Mouse (Mus musculus): ENCODE measurements around the gene Lrrc71. TPM values are rescaled to one million over a fixed set of nuclear protein-coding genes. Genes with fewer than 3 reads are reported as not detected.

The Lrrc71 gene
- polyA plus RNA-seq, 1 experiment, result 0.01 TPM

GRCm38 (mm10) chr3:87779086-87779485 is 30.7 kb upstream of the Lrrc71 start:
- no peaks in the 10 kb centered on the region for H3K36me3 ChIP-seq (ENCODE audit: control insufficient read depth, insufficient read depth)
- no peak overlapping the region for H3K4me2 ChIP-seq (ENCODE audit: low read depth)
- TF ChIP-seq CEBPB (IDR thresholded peaks at IDR 0.05; ENCODE audit: insufficient read depth, poor library complexity, severe bottlenecking), result no peak
- TF ChIP-seq TCF3 (IDR thresholded peaks at IDR 0.05; ENCODE audit: insufficient read length, low read depth), result no peak
- TF ChIP-seq TCF12 (IDR thresholded peaks at IDR 0.05; ENCODE audit: insufficient read depth, poor library complexity, severe bottlenecking), result no peak
- TF ChIP-seq POLR2A (IDR thresholded peaks at IDR 0.05; ENCODE audit: insufficient read length, low read depth), result no peak
- no peak for TF ChIP-seq MYOD1 (IDR thresholded peaks at IDR 0.05; ENCODE audit: control insufficient read depth in 1 of 3, insufficient read length in 2 of 3, low read depth in 2 of 3)
- TF ChIP-seq E2F4 (IDR thresholded peaks at IDR 0.05; ENCODE audit: insufficient read depth), result no peak
- TF ChIP-seq REST (IDR thresholded peaks at IDR 0.05; ENCODE audit: insufficient read depth, insufficient read length), result no peak
- TF ChIP-seq POLR2AphosphoS2 (IDR thresholded peaks at IDR 0.05; ENCODE audit: insufficient read length, low read depth), result no peak
- TF ChIP-seq SRF (IDR thresholded peaks at IDR 0.05; ENCODE audit: control insufficient read depth, insufficient read length, low read depth), result no peak
- TF ChIP-seq USF1 (IDR thresholded peaks at IDR 0.05; ENCODE audit: low read depth), result no peak
- no peak for TF ChIP-seq MAX (IDR thresholded peaks at IDR 0.05; ENCODE audit: low read depth)
- no peak for TF ChIP-seq MYOG (IDR thresholded peaks at IDR 0.05; ENCODE audit: control insufficient read depth in 1 of 3, insufficient read depth in 1 of 3, insufficient read length in 2 of 3, low read depth in 2 of 3)
- no peaks in the 10 kb centered on the region for H3K79me2 ChIP-seq (ENCODE audit: control insufficient read depth, insufficient read depth)
- H3ac ChIP-seq (ENCODE audit: control insufficient read depth, insufficient read length), result no peak overlapping the region
- peaks cover 99% of the 10 kb centered on the region for H3K27me3 ChIP-seq (ENCODE audit: control insufficient read depth, insufficient read depth, insufficient read length)
- no peak overlapping the region for H3K4me3 ChIP-seq

- no peaks in the 10 kb centered on the region for H3K79me2 ChIP-seq (ENCODE audit: control insufficient read depth, insufficient read depth)
- H3K4me2 ChIP-seq (ENCODE audit: low read depth), result no peak overlapping the region
- no peak for TF ChIP-seq TCF3 (IDR thresholded peaks at IDR 0.05; ENCODE audit: insufficient read length, low read depth)
- no peak for TF ChIP-seq CEBPB (IDR thresholded peaks at IDR 0.05; ENCODE audit: insufficient read depth, poor library complexity, severe bottlenecking)
- TF ChIP-seq E2F4 (IDR thresholded peaks at IDR 0.05; ENCODE audit: insufficient read depth), result no peak
- TF ChIP-seq TCF12 (IDR thresholded peaks at IDR 0.05; ENCODE audit: insufficient read depth, poor library complexity, severe bottlenecking), result no peak
- TF ChIP-seq SRF (IDR thresholded peaks at IDR 0.05; ENCODE audit: control insufficient read depth, insufficient read length, low read depth), result no peak
- TF ChIP-seq MAX (IDR thresholded peaks at IDR 0.05; ENCODE audit: low read depth), result no peak
- TF ChIP-seq REST (IDR thresholded peaks at IDR 0.05; ENCODE audit: insufficient read depth, insufficient read length), result no peak
- no peak for TF ChIP-seq POLR2A (IDR thresholded peaks at IDR 0.05; ENCODE audit: insufficient read length, low read depth)
- no peak for TF ChIP-seq USF1 (IDR thresholded peaks at IDR 0.05; ENCODE audit: low read depth)
- no peak for TF ChIP-seq MYOD1 (IDR thresholded peaks at IDR 0.05; ENCODE audit: control insufficient read depth in 1 of 3, insufficient read length in 2 of 3, low read depth in 2 of 3)
- no peak for TF ChIP-seq POLR2AphosphoS2 (IDR thresholded peaks at IDR 0.05; ENCODE audit: insufficient read length, low read depth)
- TF ChIP-seq MYOG (IDR thresholded peaks at IDR 0.05; ENCODE audit: control insufficient read depth in 1 of 3, insufficient read depth in 1 of 3, insufficient read length in 2 of 3, low read depth in 2 of 3), result no peak
- H3K4me3 ChIP-seq, result no peak overlapping the region
- H3ac ChIP-seq (ENCODE audit: control insufficient read depth, insufficient read length), result no peak overlapping the region
- H3K27me3 ChIP-seq (ENCODE audit: control insufficient read depth, insufficient read depth, insufficient read length), result peaks cover 99% of the 10 kb centered on the region
- H3K36me3 ChIP-seq (ENCODE audit: control insufficient read depth, insufficient read depth), result no peaks in the 10 kb centered on the region
Measured at GRCm38 (mm10) chr3:87778283-87778682, 29.9 kb upstream of the Lrrc71 start.

DNA sequence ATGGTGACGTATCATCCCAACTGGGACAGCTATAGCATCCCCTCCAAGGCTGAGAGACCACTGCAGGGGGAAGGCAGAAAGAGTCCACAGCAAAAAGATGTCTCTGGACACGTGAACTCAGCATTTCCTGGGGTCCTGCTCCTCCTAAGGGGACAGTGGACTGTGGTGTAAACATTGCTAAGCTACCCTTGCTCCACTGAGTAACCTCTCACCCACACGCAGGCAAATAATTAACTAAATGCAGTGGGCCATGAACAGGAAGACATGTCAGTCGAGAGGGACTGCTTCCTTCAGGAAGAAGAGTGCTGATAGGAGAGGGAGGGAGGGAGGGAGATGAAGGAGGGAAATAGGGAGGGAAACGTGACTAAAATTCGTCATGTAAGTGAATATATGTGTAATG is 22.7 kb upstream of the Lrrc71 start:
- Histone ChIP-seq H3K79me2 (ENCODE audit: control insufficient read depth, insufficient read depth) (no peaks in the 10 kb centered on the region), H3ac (ENCODE audit: control insufficient read depth, insufficient read length) (no peak overlapping the region), H3K4me2 (ENCODE audit: low read depth) (no peak overlapping the region), H3K36me3 (ENCODE audit: control insufficient read depth, insufficient read depth) (no peaks in the 10 kb centered on the region), H3K27me3 (ENCODE audit: control insufficient read depth, insufficient read depth, insufficient read length) (peaks cover 52% of the 10 kb centered on the region), H3K4me3 (no peak overlapping the region)
- no peak for TF ChIP-seq USF1 (IDR thresholded peaks at IDR 0.05; ENCODE audit: low read depth)
- TF ChIP-seq POLR2A (IDR thresholded peaks at IDR 0.05; ENCODE audit: insufficient read length, low read depth), result no peak
- TF ChIP-seq TCF12 (IDR thresholded peaks at IDR 0.05; ENCODE audit: insufficient read depth, poor library complexity, severe bottlenecking), result no peak
- no peak for TF ChIP-seq CEBPB (IDR thresholded peaks at IDR 0.05; ENCODE audit: insufficient read depth, poor library complexity, severe bottlenecking)
- no peak for TF ChIP-seq MYOD1 (IDR thresholded peaks at IDR 0.05; ENCODE audit: control insufficient read depth in 1 of 3, insufficient read length in 2 of 3, low read depth in 2 of 3)
- TF ChIP-seq SRF (IDR thresholded peaks at IDR 0.05; ENCODE audit: control insufficient read depth, insufficient read length, low read depth), result no peak
- no peak for TF ChIP-seq POLR2AphosphoS2 (IDR thresholded peaks at IDR 0.05; ENCODE audit: insufficient read length, low read depth)
- TF ChIP-seq TCF3 (IDR thresholded peaks at IDR 0.05; ENCODE audit: insufficient read length, low read depth), result no peak
- no peak for TF ChIP-seq MAX (IDR thresholded peaks at IDR 0.05; ENCODE audit: low read depth)
- TF ChIP-seq E2F4 (IDR thresholded peaks at IDR 0.05; ENCODE audit: insufficient read depth), result no peak
- TF ChIP-seq REST (IDR thresholded peaks at IDR 0.05; ENCODE audit: insufficient read depth, insufficient read length), result no peak
- no peak for TF ChIP-seq MYOG (IDR thresholded peaks at IDR 0.05; ENCODE audit: control insufficient read depth in 1 of 3, insufficient read depth in 1 of 3, insufficient read length in 2 of 3, low read depth in 2 of 3)

DNA sequence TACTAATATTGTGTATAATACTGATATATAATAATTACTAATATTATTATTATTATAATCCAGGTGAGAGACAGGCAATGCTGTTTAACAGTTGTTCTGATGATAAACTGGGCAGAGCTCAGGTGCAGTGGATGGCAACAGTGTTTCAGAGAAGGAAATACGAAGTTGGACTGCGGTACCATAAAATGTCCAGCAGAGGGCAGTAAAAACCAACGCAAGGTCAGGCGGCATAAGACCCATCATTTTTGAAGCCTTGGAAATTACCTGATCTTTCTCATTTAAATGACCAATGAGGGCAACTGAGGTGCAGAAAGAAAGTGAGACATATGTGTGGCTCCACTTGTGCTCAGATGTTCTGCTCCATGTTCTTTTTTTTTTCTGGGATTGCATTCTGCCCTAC is 21.9 kb upstream of the Lrrc71 start:
- Histone ChIP-seq H3K36me3 (ENCODE audit: control insufficient read depth, insufficient read depth) (no peaks in the 10 kb centered on the region), H3ac (ENCODE audit: control insufficient read depth, insufficient read length) (no peak overlapping the region), H3K27me3 (ENCODE audit: control insufficient read depth, insufficient read depth, insufficient read length) (peaks cover 44% of the 10 kb centered on the region), H3K4me2 (ENCODE audit: low read depth) (no peak overlapping the region), H3K79me2 (ENCODE audit: control insufficient read depth, insufficient read depth) (no peaks in the 10 kb centered on the region), H3K4me3 (no peak overlapping the region)
- TF ChIP-seq TCF3 (IDR thresholded peaks at IDR 0.05; ENCODE audit: insufficient read length, low read depth), result no peak
- no peak for TF ChIP-seq CEBPB (IDR thresholded peaks at IDR 0.05; ENCODE audit: insufficient read depth, poor library complexity, severe bottlenecking)
- no peak for TF ChIP-seq MAX (IDR thresholded peaks at IDR 0.05; ENCODE audit: low read depth)
- TF ChIP-seq TCF12 (IDR thresholded peaks at IDR 0.05; ENCODE audit: insufficient read depth, poor library complexity, severe bottlenecking), result no peak
- TF ChIP-seq REST (IDR thresholded peaks at IDR 0.05; ENCODE audit: insufficient read depth, insufficient read length), result no peak
- TF ChIP-seq MYOG (IDR thresholded peaks at IDR 0.05; ENCODE audit: control insufficient read depth in 1 of 3, insufficient read depth in 1 of 3, insufficient read length in 2 of 3, low read depth in 2 of 3), result no peak
- no peak for TF ChIP-seq POLR2A (IDR thresholded peaks at IDR 0.05; ENCODE audit: insufficient read length, low read depth)
